Mouse (Mus musculus): ENCODE measurements around the gene Rnf182. TPM values are rescaled to one million over a fixed set of nuclear protein-coding genes. Genes with fewer than 3 reads are reported as not detected.

Gene Rnf182
- total and polyA plus RNA-seq, 2 experiments from 2014 or later, result 7.5 to 20.7 TPM

GRCm38 (mm10) chr13:43651277-43651676 lies 35.8 kb downstream of the Rnf182 start:
- DNase-seq (ENCODE audit: low spot score) (peak; percentile 47), ATAC-seq (no peak)
- Histone ChIP-seq H3K27me3 (ENCODE audit: insufficient read depth, low read length) (no peaks in the 10 kb centered on the region), H3K36me3 (ENCODE audit: insufficient read depth, low read length) (no peaks in the 10 kb centered on the region), H3K9ac (replicated peaks; ENCODE audit: low read length) (no peak overlapping the region), H3K4me2 (ENCODE audit: low read depth, low read length) (no peak overlapping the region), H3K27ac (peak overlapping the region; percentile 48; the same call in 1 of the 2 replicates), H3K9me3 (ENCODE audit: low read length) (no peaks in the 10 kb centered on the region), H3K4me3 (ENCODE audit: low read length) (no peak overlapping the region), H3K4me1 (ENCODE audit: insufficient read depth, low read length) (peaks cover 15% of the 10 kb centered on the region)
- no peak for TF ChIP-seq CTCF (IDR thresholded peaks at IDR 0.05; ENCODE audit: low read depth)
- WGBS, result 25% methylated on average over 3 of the region's 3 CpGs

- no peak for TF ChIP-seq CTCF (IDR thresholded peaks at IDR 0.05; ENCODE audit: low read depth)
- Histone ChIP-seq H3K27me3 (ENCODE audit: insufficient read depth, low read length) (no peaks in the 10 kb centered on the region), H3K4me3 (ENCODE audit: low read length) (no peak overlapping the region), H3K27ac (no peak overlapping the region), H3K9ac (replicated peaks; ENCODE audit: low read length) (no peak overlapping the region), H3K4me2 (ENCODE audit: low read depth, low read length) (no peak overlapping the region), H3K36me3 (ENCODE audit: insufficient read depth, low read length) (no peaks in the 10 kb centered on the region), H3K9me3 (ENCODE audit: low read length) (no peaks in the 10 kb centered on the region), H3K4me1 (ENCODE audit: insufficient read depth, low read length) (peaks cover 8% of the 10 kb centered on the region; the same call in 1 of the 2 replicates)
- ATAC-seq, result no peak
- WGBS, result 54% methylated on average over 6 of the region's 6 CpGs
- no peak for DNase-seq (ENCODE audit: low spot score)
Measured at GRCm38 (mm10) chr13:43654091-43654490, 38.6 kb downstream of the Rnf182 start.

- H3K27me3 ChIP-seq (ENCODE audit: insufficient read depth, low read length), result no peaks in the 10 kb centered on the region
- WGBS, result 93% methylated on average over 4 of the region's 4 CpGs
Measured at GRCm38 (mm10) chr13:43663225-43663624, 47.7 kb downstream of the Rnf182 start.

GRCm38 (mm10) chr13:43666130-43666529 lies 50.6 kb downstream of the Rnf182 start:
- no peak overlapping the region for H3K4me3 ChIP-seq (ENCODE audit: low read length)
- TF ChIP-seq CTCF (IDR thresholded peaks at IDR 0.05; ENCODE audit: low read depth), result no peak
- ATAC-seq (no peak), DNase-seq (ENCODE audit: low spot score) (no peak)
- no peak overlapping the region for H3K27ac ChIP-seq
- H3K4me2 ChIP-seq (ENCODE audit: low read depth, low read length), result no peak overlapping the region
- WGBS, result 63% methylated on average over 12 of the region's 12 CpGs
- H3K9ac ChIP-seq (replicated peaks; ENCODE audit: low read length), result no peak overlapping the region
- H3K27me3 ChIP-seq (ENCODE audit: insufficient read depth, low read length), result no peaks in the 10 kb centered on the region
- no peaks in the 10 kb centered on the region for H3K36me3 ChIP-seq (ENCODE audit: insufficient read depth, low read length)
- no peaks in the 10 kb centered on the region for H3K9me3 ChIP-seq (ENCODE audit: low read length)
- no peaks in the 10 kb centered on the region for H3K4me1 ChIP-seq (ENCODE audit: insufficient read depth, low read length)

More at GRCm38 (mm10) chr13:43663225-43663624, 47.7 kb downstream of the Rnf182 start:
- no peaks in the 10 kb centered on the region for H3K36me3 ChIP-seq (ENCODE audit: insufficient read depth, low read length)
- no peak overlapping the region for H3K9ac ChIP-seq (replicated peaks; ENCODE audit: low read length)
- H3K4me1 ChIP-seq (ENCODE audit: insufficient read depth, low read length), result no peaks in the 10 kb centered on the region
- no peak overlapping the region for H3K4me3 ChIP-seq (ENCODE audit: low read length)
- no peak overlapping the region for H3K4me2 ChIP-seq (ENCODE audit: low read depth, low read length)
- no peak for TF ChIP-seq CTCF (IDR thresholded peaks at IDR 0.05; ENCODE audit: low read depth)
- DNase-seq (ENCODE audit: low spot score) (no peak), ATAC-seq (no peak)
- H3K27ac ChIP-seq, result no peak overlapping the region
- no peaks in the 10 kb centered on the region for H3K9me3 ChIP-seq (ENCODE audit: low read length)

- Histone ChIP-seq H3K4me3 (ENCODE audit: low read length) (no peak overlapping the region), H3K36me3 (ENCODE audit: insufficient read depth, low read length) (no peaks in the 10 kb centered on the region), H3K9me3 (ENCODE audit: low read length) (no peaks in the 10 kb centered on the region), H3K4me2 (ENCODE audit: low read depth, low read length) (no peak overlapping the region), H3K9ac (replicated peaks; ENCODE audit: low read length) (no peak overlapping the region), H3K27ac (no peak overlapping the region), H3K4me1 (ENCODE audit: insufficient read depth, low read length) (no peaks in the 10 kb centered on the region), H3K27me3 (ENCODE audit: insufficient read depth, low read length) (no peaks in the 10 kb centered on the region)
- no peak for TF ChIP-seq CTCF (IDR thresholded peaks at IDR 0.05; ENCODE audit: low read depth)
- 88% methylated on average over 6 of the region's 6 CpGs for WGBS
- no peak for ATAC-seq
- no peak for DNase-seq (ENCODE audit: low spot score)
Measured at GRCm38 (mm10) chr13:43666920-43667319, 51.4 kb downstream of the Rnf182 start.

GRCm38 (mm10) chr13:43677159-43677882 lies 61.8 kb downstream of the Rnf182 start:
- 56% methylated on average over 8 of the region's 8 CpGs for WGBS
- no peak for DNase-seq (ENCODE audit: low spot score)
- Histone ChIP-seq H3K4me1 (ENCODE audit: insufficient read depth, low read length) (no peaks in the 10 kb centered on the region), H3K9ac (replicated peaks; ENCODE audit: low read length) (no peak overlapping the region), H3K27me3 (ENCODE audit: insufficient read depth, low read length) (no peaks in the 10 kb centered on the region), H3K9me3 (ENCODE audit: low read length) (no peaks in the 10 kb centered on the region), H3K4me2 (ENCODE audit: low read depth, low read length) (no peak overlapping the region), H3K36me3 (ENCODE audit: insufficient read depth, low read length) (no peaks in the 10 kb centered on the region), H3K4me3 (ENCODE audit: low read length) (no peak overlapping the region), H3K27ac (no peak overlapping the region)
- no peak for TF ChIP-seq CTCF (IDR thresholded peaks at IDR 0.05; ENCODE audit: low read depth)
- no peak for ATAC-seq

- no peak for TF ChIP-seq CTCF (IDR thresholded peaks at IDR 0.05; ENCODE audit: low read depth)
- no peak for ATAC-seq
- Histone ChIP-seq H3K4me3 (ENCODE audit: low read length) (no peak overlapping the region), H3K4me2 (ENCODE audit: low read depth, low read length) (no peak overlapping the region), H3K36me3 (ENCODE audit: insufficient read depth, low read length) (no peaks in the 10 kb centered on the region), H3K27ac (no peak overlapping the region), H3K27me3 (ENCODE audit: insufficient read depth, low read length) (no peaks in the 10 kb centered on the region), H3K4me1 (ENCODE audit: insufficient read depth, low read length) (no peaks in the 10 kb centered on the region), H3K9ac (replicated peaks; ENCODE audit: low read length) (no peak overlapping the region), H3K9me3 (ENCODE audit: low read length) (no peaks in the 10 kb centered on the region)
- DNase-seq (ENCODE audit: low spot score), result no peak
- 65% methylated on average over 5 of the region's 5 CpGs for WGBS
Measured at GRCm38 (mm10) chr13:43677883-43678244, 62.4 kb downstream of the Rnf182 start.

Measured in hindbrain, postnatal 0 days (tissue).